Mouse (Mus musculus) stomach, postnatal 0 days (tissue): Measurements from ENCODE around the gene Znrf3.

Experiments
- CTCF ChIP-seq: IDR thresholded peaks from 2 replicates; pipeline ENCODE4 v1.5.1; 2016; ENCODE audit warnings: antibody characterized with exemption, low read depth, mild to moderate bottlenecking, moderate library complexity
- EP300 ChIP-seq: optimal IDR thresholded peaks from 2 replicates; pipeline ENCODE3; 2016; ENCODE audit warnings: antibody characterized with exemption

DNA sequence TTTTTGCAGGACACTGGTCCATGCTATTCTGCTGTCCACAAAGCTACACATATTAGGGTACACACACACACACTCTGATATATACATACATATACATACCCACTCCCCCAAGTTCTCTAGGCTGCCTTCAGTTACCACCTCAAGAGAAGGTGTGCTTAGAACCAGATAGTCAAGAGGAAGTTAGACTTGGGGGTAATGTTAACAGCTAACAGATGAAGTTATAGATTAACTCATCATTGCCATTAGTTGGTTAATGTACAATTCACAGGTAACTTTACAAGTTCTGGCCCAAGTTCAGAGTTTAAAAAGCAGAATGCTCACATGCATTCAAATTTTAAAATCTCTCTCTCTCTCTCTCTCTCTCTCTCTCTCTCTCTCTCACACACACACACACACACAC, 138.6 kb downstream of the Znrf3 start:
- TF ChIP-seq CTCF (no peak), EP300 (no peak)
